Mouse (Mus musculus) cerebellum, adult 11 months (tissue): ENCODE measurements at regions not wholly inside any gene's neighbourhood (a gene's known extent, or its start where the extent isn't known, plus 50 kb on each side); places are given as distances from the start of the nearest gene placed in this dataset.
A peak's percentile ranks its signal among the peaks of the same experiment; 100 is the strongest.
"Not testable (repeated sequence)": the region's sequence is repeated elsewhere in the genome, so short reads cannot be mapped to it uniquely, and the experiment has no call there.

ENCODE experiments used
- DNase-seq: peaks from one replicate; pipeline ENCODE4 v3.0.0; 2022

DNA sequence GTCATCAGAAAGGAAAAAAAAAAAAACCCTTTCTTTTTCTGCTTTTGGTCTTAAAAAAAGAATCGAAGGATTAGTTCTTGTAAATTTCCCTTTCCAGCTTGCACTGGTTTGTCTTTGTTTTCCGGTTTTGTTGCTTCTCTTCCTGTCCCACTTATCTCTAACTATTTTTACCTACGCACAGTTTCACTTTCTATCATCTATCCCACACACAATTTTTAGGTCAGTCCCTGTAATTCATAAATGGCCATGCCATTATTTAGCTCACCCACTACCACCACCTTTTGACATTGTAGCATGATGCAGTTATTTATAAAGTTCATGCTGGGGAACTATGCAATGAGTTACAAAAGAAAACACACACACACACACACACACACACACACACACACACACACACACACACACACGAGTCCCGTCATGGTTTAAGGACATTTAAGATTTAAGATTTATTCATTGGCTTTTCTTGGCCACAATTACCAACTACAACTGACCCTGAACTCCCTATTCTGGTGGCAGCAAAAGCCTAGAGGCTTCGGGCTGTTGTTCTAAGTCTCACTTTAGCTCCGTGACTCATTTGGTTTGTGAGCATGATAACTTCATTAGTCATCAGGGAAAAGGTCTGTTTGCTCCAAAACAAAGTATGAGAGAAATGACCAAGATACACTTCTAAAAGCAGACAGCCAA lies 164.6 kb upstream of the Gm10131 start:
- no peak for DNase-seq

GRCm38 (mm10) chr8:34274796-34275195 lies 163.3 kb upstream of the Gm10131 start:
- not testable (repeated sequence) for DNase-seq

GRCm38 (mm10) chr8:34274171-34274570 lies 162.6 kb upstream of the Gm10131 start:
- no peak for DNase-seq

- DNase-seq = no peak
These were observed 158.3 kb upstream of the Gm10131 start for GRCm38 (mm10) chr8:34269848-34270247.

DNA sequence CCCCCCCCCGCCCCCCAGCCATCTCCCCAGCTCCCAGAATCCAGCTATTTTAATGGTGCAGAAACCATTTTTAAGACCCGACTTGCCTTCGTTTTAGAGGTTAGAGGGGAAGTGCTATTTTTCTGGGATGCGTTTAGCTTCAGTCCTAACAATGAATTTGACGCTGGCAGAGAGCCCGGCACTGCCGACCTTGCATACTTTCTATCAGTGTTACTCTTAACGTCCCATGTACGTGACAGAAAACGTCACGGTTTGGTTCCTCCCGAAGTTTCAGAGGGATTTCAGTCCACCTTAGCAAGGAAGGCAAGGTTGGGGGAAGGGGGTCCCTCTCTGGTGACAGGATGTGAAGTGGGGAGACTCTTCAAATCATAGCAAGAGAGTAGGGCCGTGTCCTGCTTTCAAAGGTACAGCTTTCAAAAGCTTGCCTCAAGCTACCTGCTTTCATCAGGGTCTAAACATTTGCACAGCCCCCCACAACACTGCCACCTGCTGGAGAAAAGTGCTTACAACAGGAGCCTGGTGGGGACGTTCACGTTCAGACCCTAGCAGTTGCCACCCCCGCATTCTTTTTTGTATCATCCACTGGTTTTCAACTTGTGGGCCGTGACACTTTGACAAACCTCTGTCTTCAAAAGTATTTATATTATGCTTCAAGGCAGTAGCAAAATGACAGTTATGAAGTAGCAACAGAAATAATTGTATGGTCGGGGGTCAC lies 157.4 kb upstream of the Gm10131 start:
- no peak for DNase-seq

- no peak for DNase-seq
These were observed 143.4 kb upstream of the Gm10131 start for GRCm38 (mm10) chr8:34254978-34255377.

DNA sequence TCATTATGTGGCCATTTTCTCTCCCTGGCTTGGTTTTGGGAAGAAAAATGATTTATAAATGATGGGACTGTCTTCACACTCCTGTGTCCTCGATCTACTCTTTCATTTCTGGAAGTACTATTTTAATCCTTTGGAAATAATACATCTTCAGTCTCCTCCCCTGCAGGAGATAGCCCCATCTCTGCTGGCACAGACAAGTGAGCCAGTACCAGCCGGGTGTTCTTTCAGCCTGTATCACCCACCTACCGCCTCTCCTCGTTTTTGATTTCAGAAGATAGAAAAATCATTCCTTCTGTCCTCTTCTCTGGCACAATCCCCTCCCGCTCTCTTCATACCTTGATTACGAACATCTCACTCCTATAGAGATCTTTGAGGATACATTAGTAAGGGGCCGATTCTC lies 140.4 kb upstream of the Gm10131 start:
- DNase-seq = no peak

DNA sequence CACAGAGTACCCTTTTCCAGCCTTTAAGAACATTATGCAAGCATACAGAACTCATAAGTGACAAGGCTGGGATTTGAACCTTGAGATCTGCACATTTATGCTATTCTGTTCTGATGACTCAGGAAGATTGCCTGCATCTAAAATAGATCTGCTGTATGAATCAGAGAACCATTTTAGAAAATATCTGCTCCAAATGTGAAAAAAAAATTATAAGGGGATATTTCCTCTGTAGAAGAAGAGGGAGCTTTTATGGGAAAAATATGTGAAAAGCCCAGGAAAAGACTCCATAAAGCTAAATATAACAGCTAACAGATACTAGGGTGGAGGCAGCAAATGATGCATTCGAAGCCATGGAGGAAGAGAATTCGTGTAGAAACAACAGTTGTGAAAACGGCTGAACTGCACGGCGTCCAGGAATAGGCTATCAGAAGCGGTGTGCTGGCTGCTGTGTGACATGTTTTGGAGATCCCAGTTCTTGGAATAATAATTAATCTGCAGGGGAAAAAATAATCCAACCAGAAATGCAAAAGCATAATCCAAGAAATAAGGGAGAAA lies 127.9 kb upstream of the Gm10131 start:
- DNase-seq = no peak

DNA sequence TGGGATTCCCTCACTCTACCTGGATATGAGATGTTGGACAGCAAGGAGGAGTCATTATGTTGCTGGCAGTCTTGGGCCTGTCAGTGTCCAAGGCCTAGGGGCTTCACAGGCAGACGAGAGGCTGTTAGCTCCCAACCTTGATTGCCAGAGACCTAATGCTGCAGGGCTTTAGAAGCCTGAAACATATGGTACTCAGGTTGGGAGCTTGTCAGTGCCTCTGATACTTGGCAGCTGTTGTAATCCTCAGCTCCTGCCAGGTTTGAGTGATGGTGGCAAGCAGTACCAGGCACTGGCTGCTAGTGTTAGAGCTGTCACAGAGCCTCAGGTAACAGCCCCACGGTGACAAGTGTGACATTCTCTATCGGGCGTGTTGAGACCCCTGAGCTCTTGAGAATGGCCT lies 122.2 kb upstream of the Gm10131 start:
- DNase-seq = peak; percentile 45

DNA sequence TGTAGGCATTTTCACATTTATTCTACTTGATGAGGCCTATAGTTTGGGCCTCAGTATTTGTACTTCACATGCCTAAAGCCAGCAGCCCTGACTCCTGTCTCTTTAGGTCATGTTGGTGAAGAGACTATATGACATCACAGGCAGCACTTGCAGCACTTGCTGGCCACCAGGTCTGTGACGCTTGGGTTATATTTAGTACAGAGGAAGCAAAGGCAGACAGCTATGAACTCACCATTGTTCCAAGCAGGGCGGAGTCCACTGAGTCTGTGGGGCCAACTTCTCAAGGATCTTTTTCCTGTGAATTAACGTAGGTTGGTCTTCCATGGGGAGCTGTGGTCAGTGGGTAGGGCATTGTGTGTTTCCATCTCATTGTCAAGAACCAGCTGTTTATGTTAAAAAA lies 117.9 kb upstream of the Gm10131 start:
- DNase-seq = no peak

DNA sequence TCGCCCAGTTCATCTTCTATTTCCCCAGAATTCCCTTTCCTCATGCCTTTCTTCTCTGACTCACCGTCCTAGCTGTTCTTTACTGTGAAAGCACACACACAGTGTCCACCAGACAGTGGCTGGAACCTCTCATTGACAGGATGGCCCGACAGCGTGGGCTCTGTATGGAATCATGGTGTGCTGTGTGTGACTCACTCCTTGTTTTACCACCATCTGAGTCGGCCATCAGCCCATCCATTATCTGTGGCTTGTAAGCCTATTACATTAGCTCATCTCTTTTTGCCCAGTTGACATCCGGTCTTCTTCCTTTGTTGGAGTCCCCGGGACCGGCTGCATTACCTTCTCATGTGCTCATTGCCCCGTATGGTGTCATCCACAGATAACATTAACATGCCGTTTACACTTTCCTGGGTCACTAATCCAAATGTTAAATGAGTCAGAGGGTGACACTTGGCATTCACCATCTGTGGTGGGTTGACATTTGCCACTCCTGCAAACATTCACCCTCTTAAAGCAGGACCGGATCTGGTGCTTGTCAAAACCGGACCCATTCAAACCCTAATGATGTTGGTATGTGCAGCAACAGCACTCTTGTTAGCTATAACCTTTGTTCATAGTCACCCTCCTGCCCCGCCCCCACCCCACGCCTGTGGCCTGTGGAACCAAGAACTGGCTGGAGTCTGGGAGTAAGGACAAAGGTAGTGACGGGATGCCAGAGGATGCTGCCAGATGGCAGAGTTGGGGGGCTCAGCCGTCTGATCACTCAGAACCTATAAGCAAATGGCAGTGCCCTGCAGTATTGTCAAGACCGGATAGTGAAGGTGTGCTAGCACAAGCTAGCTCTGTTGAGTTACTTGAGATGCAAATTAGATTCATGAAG lies 113.7 kb upstream of the Gm10131 start:
- no peak for DNase-seq

GRCm38 (mm10) chr8:34222187-34222586 lies 110.7 kb upstream of the Gm10131 start:
- no peak for DNase-seq
